Mouse (Mus musculus) neural tube, embryonic 14.5 days (tissue): ENCODE results near the gene Cryba1. TPM values are rescaled to one million over a fixed set of nuclear protein-coding genes. Genes with fewer than 3 reads are reported as not detected.

Experiments used
- ATAC-seq: fragments of 200-750 bp; cut with Nextera tagmentation; 2 replicates; pipeline ENCODE4 v1.8.0; 2017; ENCODE audit warnings: low read depth, mild to moderate bottlenecking, moderate TSS enrichment, moderate library complexity
- H3K27ac ChIP-seq: fragments of 300-500 bp; sonication (generic); 2 replicates; pipeline ENCODE4 v1.5.1; 2014; ENCODE audit warnings: low read depth, mild to moderate bottlenecking, control low read depth, low read length, moderate library complexity, mixed read lengths
- H3K27me3 ChIP-seq: fragments of 300-500 bp; sonication (generic); 2 replicates; pipeline ENCODE4 v1.6.1; 2014; ENCODE audit warnings: low read length; ENCODE audit not compliant: control insufficient read depth, insufficient read depth
- H3K36me3 ChIP-seq: fragments of 300-500 bp; sonication (generic); 2 replicates; pipeline ENCODE4 v1.6.1; 2014; ENCODE audit warnings: low read length, mixed read lengths; ENCODE audit not compliant: control insufficient read depth, insufficient read depth
- H3K4me1 ChIP-seq: fragments of 300-500 bp; sonication (generic); 2 replicates; pipeline ENCODE4 v1.6.1; 2014; ENCODE audit warnings: low read length; ENCODE audit not compliant: control insufficient read depth, insufficient read depth
- H3K4me2 ChIP-seq: fragments of 300-500 bp; sonication (generic); 2 replicates; pipeline ENCODE4 v1.6.1; 2014; ENCODE audit warnings: mild to moderate bottlenecking, low read depth, low read length, control low read depth
- H3K4me3 ChIP-seq: fragments of 300-500 bp; sonication (generic); 2 replicates; pipeline ENCODE4 v1.5.1; 2014; ENCODE audit warnings: low read depth, low read length, control low read depth, mixed read lengths
- H3K9ac ChIP-seq: fragments of 300-500 bp; sonication (generic); replicated peaks from 2 replicates; pipeline ENCODE4 v1.6.1; 2014; ENCODE audit warnings: low read depth, mild to moderate bottlenecking, control low read depth, low read length, mixed read lengths
- H3K9me3 ChIP-seq: fragments of 300-500 bp; sonication (generic); 2 replicates; pipeline ENCODE4 v1.6.1; 2016; ENCODE audit warnings: low read length; ENCODE audit not compliant: control insufficient read depth
- WGBS: fragments of 180-500 bp; shearing (Covaris S2); extraction: QIAGEN DNeasy Blood & Tissue Kit; methylation state at CpG from one replicate; pipeline ENCODE4 v1.1.7; 2014; 5-methylcytosine and 5-hydroxymethylcytosine counted together
- polyA plus RNA-seq: library from polyadenylated mRNA; unstranded; fragments of >200 nt; fragmentation: Nextera tagmentation; extraction: Ambion mirVana; gene quantifications from 2 replicates; pipeline ENCODE4 v1.2.1, GENCODE M21; 2014

The Cryba1 gene
- polyA plus RNA-seq, 1 experiment from 2014 or later, result 0.64 TPM

GRCm38 (mm10) chr11:77737289-77737688 lies 12.2 kb upstream of the Cryba1 start:
- H3K4me2 ChIP-seq, result no peak overlapping the region
- no peak overlapping the region for H3K27ac ChIP-seq
- ATAC-seq, result no peak; the same call in 1 of the 2 replicates
- H3K9ac ChIP-seq, result no peak overlapping the region
- no peaks in the 10 kb centered on the region for H3K4me1 ChIP-seq
- 2% methylated on average over 6 of the region's 6 CpGs for WGBS
- H3K4me3 ChIP-seq, result no peak overlapping the region
- no peaks in the 10 kb centered on the region for H3K27me3 ChIP-seq
- no peaks in the 10 kb centered on the region for H3K9me3 ChIP-seq
- no peaks in the 10 kb centered on the region for H3K36me3 ChIP-seq

GRCm38 (mm10) chr11:77728587-77728986 lies 3.5 kb upstream of the Cryba1 start:
- ATAC-seq, result no peak
- Histone ChIP-seq H3K4me2 (no peak overlapping the region), H3K4me1 (no peaks in the 10 kb centered on the region), H3K27ac (no peak overlapping the region), H3K4me3 (no peak overlapping the region), H3K36me3 (no peaks in the 10 kb centered on the region), H3K27me3 (no peaks in the 10 kb centered on the region), H3K9ac (no peak overlapping the region), H3K9me3 (no peaks in the 10 kb centered on the region)
- WGBS, result 49% methylated on average over 2 of the region's 2 CpGs

GRCm38 (mm10) chr11:77724766-77725165 lies 317 bp downstream of the Cryba1 start:
- 69% methylated on average over 7 of the region's 7 CpGs for WGBS
- Histone ChIP-seq H3K27ac (no peak overlapping the region), H3K4me1 (no peaks in the 10 kb centered on the region), H3K4me2 (no peak overlapping the region), H3K9ac (no peak overlapping the region), H3K4me3 (no peak overlapping the region), H3K36me3 (no peaks in the 10 kb centered on the region), H3K9me3 (no peaks in the 10 kb centered on the region), H3K27me3 (no peaks in the 10 kb centered on the region)
- ATAC-seq, result no peak

- Histone ChIP-seq H3K9me3 (no peaks in the 10 kb centered on the region), H3K27ac (no peak overlapping the region), H3K4me3 (no peak overlapping the region), H3K4me2 (no peak overlapping the region), H3K9ac (no peak overlapping the region), H3K36me3 (no peaks in the 10 kb centered on the region), H3K27me3 (no peaks in the 10 kb centered on the region), H3K4me1 (no peaks in the 10 kb centered on the region)
- ATAC-seq, result no peak
- WGBS, result 92% methylated on average over 4 of the region's 4 CpGs
Observed at GRCm38 (mm10) chr11:77721389-77721788, 3.7 kb downstream of the Cryba1 start.

GRCm38 (mm10) chr11:77719055-77719454 lies 6.0 kb downstream of the Cryba1 start:
- 97% methylated on average over 2 of the region's 2 CpGs for WGBS
- H3K36me3 ChIP-seq, result no peaks in the 10 kb centered on the region
- H3K27me3 ChIP-seq, result no peaks in the 10 kb centered on the region
- H3K4me2 ChIP-seq, result no peak overlapping the region
- H3K4me1 ChIP-seq, result no peaks in the 10 kb centered on the region
- H3K9me3 ChIP-seq, result no peaks in the 10 kb centered on the region
- no peak overlapping the region for H3K9ac ChIP-seq
- no peak overlapping the region for H3K4me3 ChIP-seq
- ATAC-seq, result no peak
- no peak overlapping the region for H3K27ac ChIP-seq

- H3K27me3 ChIP-seq, result no peaks in the 10 kb centered on the region
- H3K4me3 ChIP-seq, result no peak overlapping the region
- 98% methylated on average over 3 of the region's 3 CpGs for WGBS
- H3K27ac ChIP-seq, result no peak overlapping the region
- ATAC-seq, result no peak
- H3K4me2 ChIP-seq, result no peak overlapping the region
- no peak overlapping the region for H3K9ac ChIP-seq
- no peaks in the 10 kb centered on the region for H3K4me1 ChIP-seq
- no peaks in the 10 kb centered on the region for H3K9me3 ChIP-seq
- 0 out of 2 replicates have a peak, but pooled peaks cover 5% of the 10 kb centered on the region for H3K36me3 ChIP-seq
Observed at GRCm38 (mm10) chr11:77713736-77714135, 11.3 kb downstream of the Cryba1 start.

- Histone ChIP-seq H3K9ac (no peak overlapping the region), H3K27ac (no peak overlapping the region), H3K4me1 (no peaks in the 10 kb centered on the region), H3K9me3 (no peaks in the 10 kb centered on the region), H3K27me3 (no peaks in the 10 kb centered on the region), H3K4me2 (no peak overlapping the region), H3K36me3 (peaks cover 5% of the 10 kb centered on the region; the same call in 1 of the 2 replicates), H3K4me3 (no peak overlapping the region)
- WGBS, result 80% methylated on average over 3 of the region's 3 CpGs
- ATAC-seq, result no peak
Observed at GRCm38 (mm10) chr11:77709039-77709438, 16.0 kb downstream of the Cryba1 start.

- no peak overlapping the region for H3K4me2 ChIP-seq
- peaks cover 8% of the 10 kb centered on the region; the same call in 1 of the 2 replicates for H3K36me3 ChIP-seq
- 96% methylated on average over 3 of the region's 3 CpGs for WGBS
- no peak overlapping the region for H3K4me3 ChIP-seq
- H3K9ac ChIP-seq, result no peak overlapping the region
- no peaks in the 10 kb centered on the region for H3K9me3 ChIP-seq
- no peak overlapping the region for H3K27ac ChIP-seq
- ATAC-seq, result no peak
- H3K27me3 ChIP-seq, result no peaks in the 10 kb centered on the region
- no peaks in the 10 kb centered on the region for H3K4me1 ChIP-seq
Observed at GRCm38 (mm10) chr11:77705920-77706319, 19.2 kb downstream of the Cryba1 start.

GRCm38 (mm10) chr11:77697232-77697631 lies 27.9 kb downstream of the Cryba1 start:
- Histone ChIP-seq H3K9ac (no peak overlapping the region), H3K27ac (no peak overlapping the region), H3K27me3 (no peaks in the 10 kb centered on the region), H3K4me3 (no peak overlapping the region), H3K4me2 (no peak overlapping the region), H3K4me1 (0 out of 2 replicates have a peak, but pooled peaks cover 5% of the 10 kb centered on the region), H3K9me3 (no peaks in the 10 kb centered on the region), H3K36me3 (peaks cover 26% of the 10 kb centered on the region)
- ATAC-seq, result no peak
- WGBS, result 72% methylated on average over 2 of the region's 2 CpGs
